30 mouse cellular contexts compared by ENCODE assay signal in the genomic region with DNA sequence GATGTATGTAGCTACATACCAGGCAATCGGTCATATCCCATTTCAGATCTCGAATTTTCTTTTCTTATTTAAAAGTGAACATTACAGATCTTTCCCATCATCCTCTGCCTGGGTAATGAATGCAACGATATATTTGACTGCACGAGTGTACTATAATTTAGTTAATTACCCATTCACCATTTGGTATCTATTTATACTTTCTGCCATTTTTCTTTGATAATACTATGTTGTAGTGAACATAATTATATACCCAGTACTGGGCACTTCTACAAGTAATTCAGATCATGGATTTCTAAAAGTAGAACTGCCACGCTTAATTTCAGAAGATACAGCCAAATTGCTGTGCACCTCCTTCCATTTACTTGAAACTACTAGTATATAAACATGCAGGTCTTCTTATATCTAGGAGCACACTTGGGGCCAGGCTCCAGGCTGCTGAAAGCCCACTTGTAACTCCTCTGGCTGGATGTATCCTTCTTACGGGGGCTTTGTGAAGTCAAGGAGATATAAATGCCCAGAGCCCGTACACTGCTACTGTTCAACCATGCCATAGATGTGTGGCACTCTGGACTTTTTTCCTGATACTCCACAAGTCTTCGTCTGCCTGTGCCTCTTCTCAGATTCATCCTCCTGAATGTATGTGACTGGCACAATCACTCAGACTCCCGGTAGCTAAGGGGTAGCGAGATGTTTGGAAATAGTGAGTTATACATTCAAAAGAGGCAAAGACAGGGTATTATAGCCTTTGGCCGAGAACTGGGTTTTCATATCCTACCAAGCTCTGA. TPM values are rescaled to one million over a fixed set of nuclear protein-coding genes. Genes with fewer than 3 reads are reported as not detected.
DNase-seq lines count a peak whose midpoint lies in the region; ATAC-seq and TF ChIP-seq lines count a peak whose summit lies in the region.
"Had no signal": no experiment of that assay in that cellular context is flagged by ENCODE, and none has a peak within 500 bp of the region (broad histone marks: within the 10 kb centered on the region; RNA-seq: fewer than 3 reads in every experiment).

No protein-coding gene starts in this region.

- H3K4me2 ChIP-seq in forebrain, embryonic 16.5 days (ENCODE audit: low read length) = no peak overlapping the region
- no peak overlapping the region for H3K4me2 ChIP-seq in intestine, embryonic 14.5 days (ENCODE audit: low read length)
- H3K4me2 ChIP-seq in intestine, postnatal 0 days (replicated peaks; ENCODE audit: low read depth) = no peak overlapping the region
- H3K4me2 ChIP-seq in midbrain, embryonic 11.5 days = no peak overlapping the region
- no peak overlapping the region for H3K4me2 ChIP-seq in midbrain, embryonic 14.5 days (ENCODE audit: low read length)
- H3K4me2 ChIP-seq: embryonic facial prominence, embryonic 13.5 days; heart, embryonic 12.5 days; heart, embryonic 15.5 days; hindbrain, embryonic 14.5 days had no signal

- H3K27me3 ChIP-seq in forebrain, embryonic 16.5 days (replicated peaks; ENCODE audit: control insufficient read depth, insufficient read depth, low read length) = no peaks in the 10 kb centered on the region
- H3K27me3 ChIP-seq in forebrain, embryonic 10.5 days (ENCODE audit: poor library complexity, severe bottlenecking) = no peaks in the 10 kb centered on the region
- H3K27me3 ChIP-seq in intestine, embryonic 14.5 days (replicated peaks; ENCODE audit: control insufficient read depth, insufficient read depth, low read length) = no peaks in the 10 kb centered on the region
- no peaks in the 10 kb centered on the region for H3K27me3 ChIP-seq in intestine, postnatal 0 days (replicated peaks; ENCODE audit: control insufficient read depth, insufficient read depth, low read length)
- no peaks in the 10 kb centered on the region for H3K27me3 ChIP-seq in midbrain, embryonic 11.5 days (ENCODE audit: control insufficient read depth, insufficient read depth, low read length)
- H3K27me3 ChIP-seq in midbrain, embryonic 14.5 days (ENCODE audit: control insufficient read depth, insufficient read depth, low read length) = no peaks in the 10 kb centered on the region
- H3K27me3 ChIP-seq: embryonic facial prominence, embryonic 13.5 days; heart, embryonic 12.5 days; heart, embryonic 15.5 days had no signal

- no peak overlapping the region for H3K4me3 ChIP-seq in forebrain, embryonic 16.5 days (replicated peaks; ENCODE audit: low read length)
- H3K4me3 ChIP-seq in forebrain, embryonic 10.5 days = no peak overlapping the region
- no peak overlapping the region for H3K4me3 ChIP-seq in intestine, embryonic 14.5 days (ENCODE audit: low read depth, low read length)
- no peak overlapping the region for H3K4me3 ChIP-seq in intestine, postnatal 0 days (ENCODE audit: low read depth, low read length)
- no peak overlapping the region for H3K4me3 ChIP-seq in midbrain, embryonic 11.5 days (ENCODE audit: low read depth, low read length)
- no peak overlapping the region for H3K4me3 ChIP-seq in midbrain, embryonic 14.5 days (replicated peaks; ENCODE audit: low read depth, low read length)
- H3K4me3 ChIP-seq: embryonic facial prominence, embryonic 10.5 days; embryonic facial prominence, embryonic 13.5 days; erythroblast, embryonic 14.5 days; gastrocnemius, adult 2 months; heart, embryonic 12.5 days; heart, embryonic 15.5 days had no signal

- H3K9me3 ChIP-seq in forebrain, embryonic 16.5 days (ENCODE audit: control insufficient read depth, low read length) = 0 out of 2 replicates have a peak, but pooled peaks cover 3% of the 10 kb centered on the region
- H3K9me3 ChIP-seq in forebrain, embryonic 10.5 days = no peaks in the 10 kb centered on the region; the same call in 1 of the 2 replicates
- no peaks in the 10 kb centered on the region for H3K9me3 ChIP-seq in intestine, embryonic 14.5 days (ENCODE audit: control insufficient read depth, low read length)
- H3K9me3 ChIP-seq in intestine, postnatal 0 days (ENCODE audit: control insufficient read depth) = no peaks in the 10 kb centered on the region
- H3K9me3 ChIP-seq in midbrain, embryonic 11.5 days (ENCODE audit: control insufficient read depth, low read length) = no peaks in the 10 kb centered on the region
- 0 out of 2 replicates have a peak, but pooled peaks cover 3% of the 10 kb centered on the region for H3K9me3 ChIP-seq in midbrain, embryonic 14.5 days (ENCODE audit: control insufficient read depth, low read length)
- H3K9me3 ChIP-seq: heart, embryonic 15.5 days had no signal

- peak; percentile 75 for ATAC-seq in forebrain, embryonic 16.5 days
- ATAC-seq in intestine, embryonic 14.5 days (replicated peaks; ENCODE audit: low FRiP score, low TSS enrichment, low read depth) = no peak
- no peak for ATAC-seq in intestine, postnatal 0 days
- ATAC-seq in midbrain, embryonic 11.5 days (ENCODE audit: low FRiP score) = no peak
- ATAC-seq in midbrain, embryonic 14.5 days (ENCODE audit: low FRiP score, low TSS enrichment) = no peak
- ATAC-seq: CD4-positive, CD25-positive, alpha-beta regulatory T cell, adult 4 months; hindbrain, postnatal 0 days; inflammation-experienced regulatory T-cells, adult 6 months had no signal

- H3K27ac ChIP-seq in forebrain, embryonic 16.5 days (ENCODE audit: low read length) = peak overlapping the region; percentile 14; the same call in 1 of the 2 replicates
- H3K27ac ChIP-seq in forebrain, embryonic 10.5 days = no peak overlapping the region
- H3K27ac ChIP-seq in intestine, embryonic 14.5 days (ENCODE audit: low read depth) = no peak overlapping the region
- no peak overlapping the region for H3K27ac ChIP-seq in intestine, postnatal 0 days (ENCODE audit: low read depth, low read length)
- no peak overlapping the region for H3K27ac ChIP-seq in midbrain, embryonic 11.5 days (ENCODE audit: low read depth, low read length)
- no peak overlapping the region for H3K27ac ChIP-seq in midbrain, embryonic 14.5 days (replicated peaks; ENCODE audit: low read depth, low read length)
- H3K27ac ChIP-seq: embryonic facial prominence, embryonic 10.5 days; embryonic facial prominence, embryonic 13.5 days; gastrocnemius, adult 2 months; heart, embryonic 15.5 days; hindbrain, embryonic 14.5 days; hindbrain, postnatal 0 days had no signal

- no peak for DNase-seq in forebrain, embryonic 10.5 days (ENCODE audit: extremely low spot score, low spot score)
- peak; percentile 38 for DNase-seq in intestine, embryonic 14.5 days (ENCODE audit: low spot score)
- DNase-seq in midbrain, embryonic 11.5 days (ENCODE audit: low spot score, missing footprints) = peak; percentile 80
- DNase-seq in midbrain, embryonic 14.5 days = no peak
- peak; percentile 10 for DNase-seq in brain, embryonic 18.5 days (ENCODE audit: low read depth, low spot score)
- no peak for DNase-seq in adrenal gland, adult 8-10 months
- DNase-seq: adrenal gland, adult 2 months; adrenal gland, postnatal 25 days; cerebellum, adult 11-12 months; cerebellum, adult 8-10 months; cerebellum, postnatal 10 days; cerebellum, postnatal 36 days; embryo, embryonic 11 days; gastrocnemius, adult 2 months; gastrocnemius, postnatal 14 days; heart, adult 18-20 months; heart, postnatal 14 days; heart, postnatal 4 days; kidney, adult 11 months had no signal

- no peaks in the 10 kb centered on the region for H3K4me1 ChIP-seq in forebrain, embryonic 16.5 days (replicated peaks; ENCODE audit: control insufficient read depth, insufficient read depth, low read length)
- H3K4me1 ChIP-seq in forebrain, embryonic 10.5 days = peaks cover 7% of the 10 kb centered on the region
- H3K4me1 ChIP-seq in intestine, embryonic 14.5 days (replicated peaks; ENCODE audit: control insufficient read depth, insufficient read depth, low read length) = no peaks in the 10 kb centered on the region; the same call in 1 of the 2 replicates
- H3K4me1 ChIP-seq in intestine, postnatal 0 days (replicated peaks; ENCODE audit: control insufficient read depth, insufficient read depth, low read length) = no peaks in the 10 kb centered on the region
- H3K4me1 ChIP-seq in midbrain, embryonic 11.5 days (ENCODE audit: control insufficient read depth, insufficient read depth, low read length) = no peaks in the 10 kb centered on the region
- H3K4me1 ChIP-seq in midbrain, embryonic 14.5 days (ENCODE audit: control insufficient read depth, insufficient read depth, low read length) = no peaks in the 10 kb centered on the region
- H3K4me1 ChIP-seq: heart, embryonic 12.5 days; heart, embryonic 15.5 days had no signal

- WGBS in forebrain, embryonic 16.5 days = 78% methylated on average over 11 of the region's 11 CpGs
- WGBS in forebrain, embryonic 10.5 days = 92% methylated on average over 11 of the region's 11 CpGs
- WGBS in intestine, embryonic 14.5 days = 91% methylated on average over 11 of the region's 11 CpGs
- 93% methylated on average over 11 of the region's 11 CpGs for WGBS in intestine, postnatal 0 days
- 92% methylated on average over 11 of the region's 11 CpGs for WGBS in midbrain, embryonic 11.5 days
- 91% methylated on average over 11 of the region's 11 CpGs for WGBS in midbrain, embryonic 14.5 days

- H3K9ac ChIP-seq in forebrain, embryonic 16.5 days (replicated peaks; ENCODE audit: low read depth, low read length) = no peak overlapping the region
- no peak overlapping the region for H3K9ac ChIP-seq in intestine, embryonic 14.5 days (ENCODE audit: low read length)
- no peak overlapping the region for H3K9ac ChIP-seq in intestine, postnatal 0 days (ENCODE audit: low read depth, low read length)
- H3K9ac ChIP-seq in midbrain, embryonic 11.5 days (ENCODE audit: low read length) = no peak overlapping the region
- H3K9ac ChIP-seq in midbrain, embryonic 14.5 days (replicated peaks; ENCODE audit: low read length) = no peak overlapping the region
- H3K9ac ChIP-seq: embryonic facial prominence, embryonic 13.5 days; heart, embryonic 12.5 days; heart, embryonic 15.5 days; hindbrain, embryonic 14.5 days had no signal

- no peaks in the 10 kb centered on the region for H3K36me3 ChIP-seq in forebrain, embryonic 16.5 days (ENCODE audit: control insufficient read depth, insufficient read depth)
- H3K36me3 ChIP-seq in forebrain, embryonic 10.5 days (replicated peaks) = no peaks in the 10 kb centered on the region
- no peaks in the 10 kb centered on the region for H3K36me3 ChIP-seq in intestine, embryonic 14.5 days (ENCODE audit: control insufficient read depth, insufficient read depth, low read length)
- H3K36me3 ChIP-seq in intestine, postnatal 0 days (ENCODE audit: control insufficient read depth, insufficient read depth) = no peaks in the 10 kb centered on the region
- H3K36me3 ChIP-seq in midbrain, embryonic 11.5 days (ENCODE audit: control insufficient read depth, insufficient read depth, low read length) = no peaks in the 10 kb centered on the region
- H3K36me3 ChIP-seq in midbrain, embryonic 14.5 days (ENCODE audit: control insufficient read depth, insufficient read depth, low read length) = no peaks in the 10 kb centered on the region
- H3K36me3 ChIP-seq: embryonic facial prominence, embryonic 10.5 days; embryonic facial prominence, embryonic 13.5 days; heart, embryonic 12.5 days; heart, embryonic 15.5 days had no signal

- TF ChIP-seq CTCF in intestine, postnatal 0 days (IDR thresholded peaks at IDR 0.05; ENCODE audit: low read depth) = no peak

RNA-seq across cellular contexts. Expression of gene Bdh1, which starts 21.0 kb away (rescaled TPM):
- 152 and 155 TPM in 2 replicates for polyA plus RNA-seq in forebrain, embryonic 16.5 days (2015; fragmentation: Nextera tagmentation; extraction: Ambion mirVana)
- 14.4 and 16.6 TPM in 2 replicates for polyA plus RNA-seq in forebrain, embryonic 10.5 days (2016; fragmentation: Nextera tagmentation; extraction: Ambion mirVana)
- polyA plus RNA-seq in intestine, embryonic 14.5 days (2014; fragmentation: Nextera tagmentation; extraction: Ambion mirVana) = 55.6 and 68.3 TPM in 2 replicates
- 327 and 338 TPM in 2 replicates for polyA plus RNA-seq in intestine, postnatal 0 days (2015; fragmentation: Nextera tagmentation; extraction: Ambion mirVana)
- 19.0 and 21.3 TPM in 2 replicates for polyA plus RNA-seq in midbrain, embryonic 11.5 days (2014; fragmentation: Nextera tagmentation; extraction: Ambion mirVana)
- polyA plus RNA-seq in midbrain, embryonic 14.5 days (2014; fragmentation: Nextera tagmentation; extraction: Ambion mirVana) = 76.5 and 125 TPM in 2 replicates
- total RNA-seq in adrenal gland, adult 8-10 months (2022) = 10 to 100 TPM in 2 of 4 experiments, 1 to 10 TPM in 2; 7.6 to 24.2 (median 15.5) TPM

Comparison
In these comparisons a context has a peak if more than half of its experiments do, and no peak if none do; other contexts are left out.
1. DNase-seq: peak in intestine, embryonic 14.5 days (single experiment), midbrain, embryonic 11.5 days (single experiment) and brain, embryonic 18.5 days (single experiment); none in forebrain, embryonic 10.5 days (single experiment), midbrain, embryonic 14.5 days (single experiment) and adrenal gland, adult 8-10 months (single experiment).